Mouse (Mus musculus) brain, adult 2 months (tissue): ENCODE data around the gene Aes.
A peak's percentile ranks its signal among the peaks of the same experiment; 100 is the strongest.

Experiments
- DNase-seq: peaks from one replicate; pipeline ENCODE4 v3.0.0; 2011; ENCODE audit warnings: low read depth, low spot score

Gene Aes

DNA sequence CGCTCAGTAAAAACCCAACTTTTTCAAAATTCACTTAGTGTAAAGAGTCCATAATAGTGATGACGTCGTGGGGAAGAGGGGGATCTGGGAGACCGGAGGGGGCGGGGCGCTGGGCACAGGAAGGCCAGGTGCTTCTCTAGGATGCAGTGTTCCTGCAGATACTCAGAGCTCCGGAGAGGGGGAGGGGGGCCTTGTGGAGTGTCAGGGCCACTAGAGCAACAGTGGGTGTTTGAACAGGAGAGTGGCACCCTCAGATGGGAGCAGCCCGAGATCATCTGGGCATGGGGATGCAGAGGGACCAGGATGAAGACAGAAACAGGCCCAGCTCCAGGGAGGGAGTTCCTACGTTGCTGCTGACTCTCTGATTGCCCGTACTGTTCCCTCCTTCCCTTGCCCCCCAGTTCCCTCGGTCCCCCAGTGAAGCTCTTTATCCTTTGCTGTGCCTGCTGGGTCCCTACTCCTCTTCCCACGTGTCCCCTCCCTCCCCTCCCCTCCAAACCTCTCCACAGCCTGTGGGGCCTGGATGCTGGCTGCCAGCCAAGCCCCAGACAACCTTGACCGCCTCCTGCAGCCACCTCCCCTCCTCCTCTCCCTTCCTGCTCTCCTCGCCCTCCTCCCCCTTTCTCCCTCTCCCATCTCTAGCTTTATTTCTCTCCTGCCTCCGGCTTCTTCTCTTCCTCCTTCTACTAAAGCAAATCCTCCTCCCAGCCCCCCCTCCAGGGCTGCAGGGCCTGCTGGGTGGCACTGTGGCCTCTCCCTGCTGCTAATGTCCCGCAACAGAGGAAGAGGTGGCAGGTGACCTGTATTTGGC, 9.3 kb downstream of the Aes start:
- no peak for DNase-seq

DNA sequence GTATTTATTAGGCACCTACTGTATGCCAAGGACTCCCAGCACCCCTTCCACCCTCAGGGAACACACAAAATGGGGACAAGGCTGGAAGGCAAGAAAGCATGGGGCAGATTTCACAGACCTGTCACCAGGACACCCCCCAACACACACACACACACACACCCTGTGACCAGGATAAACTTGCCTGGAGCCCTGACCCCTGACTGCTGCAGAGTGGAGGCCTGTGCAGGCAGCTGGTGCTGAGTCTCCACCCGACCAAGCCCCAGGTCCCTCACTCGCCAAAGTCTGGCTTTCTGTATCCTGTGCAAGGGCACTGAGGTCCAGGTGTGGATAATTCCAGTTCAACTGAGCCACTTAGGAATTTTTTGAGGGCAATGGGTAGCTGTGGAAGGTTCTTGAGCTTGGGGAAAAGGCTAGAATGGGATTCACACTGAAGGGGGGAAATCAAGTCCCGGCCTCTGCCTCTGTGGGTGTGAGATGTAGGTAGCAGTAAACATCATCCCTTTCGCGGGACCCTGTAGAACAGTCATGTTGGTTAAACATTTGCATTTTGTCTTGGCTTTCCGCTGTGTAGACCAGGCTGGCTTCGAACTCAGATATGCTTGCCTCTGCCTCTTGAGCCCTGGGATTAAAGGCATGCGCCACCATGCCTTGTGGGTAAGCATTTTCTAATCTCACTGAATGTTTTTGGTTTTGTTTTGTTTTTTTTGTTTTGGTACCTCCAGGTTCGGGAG, 10.4 kb downstream of the Aes start:
- DNase-seq = no peak

DNA sequence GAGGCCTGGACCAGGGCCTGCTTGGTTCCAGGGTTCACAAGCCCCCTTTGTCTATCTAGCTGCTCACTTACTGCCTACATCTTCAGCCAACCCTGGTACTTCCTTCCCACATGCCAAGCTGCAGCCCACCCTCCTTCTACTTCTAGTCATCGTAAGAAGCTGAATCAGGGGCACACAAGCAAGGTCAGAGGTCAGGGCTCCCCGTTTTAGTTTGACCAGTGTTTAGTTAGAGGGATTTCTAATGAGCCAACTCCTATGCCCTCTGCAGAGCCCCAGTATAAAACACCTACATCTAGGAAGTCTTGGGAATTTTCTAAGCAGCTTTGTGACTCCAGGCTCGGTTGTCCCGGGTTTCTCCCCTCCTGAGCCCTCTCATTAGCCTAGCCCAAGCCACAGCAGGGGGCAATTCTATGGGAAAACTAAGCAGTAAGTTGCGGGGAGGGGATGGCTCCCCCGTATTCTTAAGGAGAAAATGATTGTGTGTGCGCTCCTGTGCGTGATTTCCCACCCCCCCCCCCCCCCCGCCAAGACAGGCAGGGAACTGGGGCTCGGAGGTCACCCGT, 11.0 kb downstream of the Aes start:
- DNase-seq = peak; percentile 52

DNA sequence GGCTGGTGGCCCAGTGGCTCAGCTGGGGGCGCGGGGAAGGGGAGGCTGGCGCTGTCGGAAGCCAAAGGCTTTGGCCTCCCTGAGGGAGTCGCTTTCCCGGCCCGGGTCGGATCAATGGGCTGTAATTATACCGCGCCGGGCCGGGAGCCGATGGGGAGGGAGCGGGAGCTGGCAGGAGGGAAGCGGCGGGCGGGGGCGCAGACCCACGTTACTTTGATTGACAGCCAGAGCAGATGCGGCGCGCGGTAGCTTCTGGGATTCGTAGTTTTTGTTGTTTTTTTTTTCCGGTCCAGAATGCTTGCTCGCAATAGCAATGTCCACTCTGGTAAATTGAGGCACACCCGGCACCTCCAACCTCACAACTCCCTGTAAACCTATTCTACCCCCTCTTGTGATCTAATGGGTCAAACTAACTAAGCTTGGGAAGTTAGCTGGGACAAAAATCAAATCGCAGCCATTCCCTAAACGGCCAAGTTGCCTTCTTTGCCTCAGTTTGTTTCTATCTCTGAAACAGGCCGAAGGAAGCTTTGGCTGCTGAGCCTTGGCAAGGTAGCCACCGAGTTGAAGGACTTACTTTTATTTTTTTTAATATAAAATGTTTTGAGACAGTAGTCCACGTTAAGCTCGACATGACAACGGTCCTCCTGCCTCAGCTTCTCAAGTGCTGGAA, 11.7 kb downstream of the Aes start:
- DNase-seq = peak; percentile 97

DNA sequence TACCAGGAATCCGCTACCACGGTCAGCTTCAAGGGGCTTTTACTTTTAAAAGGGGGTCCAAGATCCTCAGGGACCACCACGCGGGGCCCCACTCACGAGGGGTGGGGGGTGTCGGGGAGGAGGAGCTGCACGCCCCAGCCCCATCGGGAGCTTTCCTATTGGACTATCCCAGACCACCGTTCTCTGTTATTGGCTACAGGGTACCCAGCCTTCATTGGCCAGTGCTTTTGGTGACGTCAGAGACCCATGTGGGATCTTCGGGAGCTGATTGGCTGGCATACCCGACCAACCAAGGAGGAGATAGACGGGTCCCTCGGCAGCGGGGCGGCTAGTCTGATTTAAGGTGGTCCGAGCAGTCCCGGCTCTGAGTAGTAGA, 12.2 kb downstream of the Aes start:
- DNase-seq = peak; percentile 100

DNA sequence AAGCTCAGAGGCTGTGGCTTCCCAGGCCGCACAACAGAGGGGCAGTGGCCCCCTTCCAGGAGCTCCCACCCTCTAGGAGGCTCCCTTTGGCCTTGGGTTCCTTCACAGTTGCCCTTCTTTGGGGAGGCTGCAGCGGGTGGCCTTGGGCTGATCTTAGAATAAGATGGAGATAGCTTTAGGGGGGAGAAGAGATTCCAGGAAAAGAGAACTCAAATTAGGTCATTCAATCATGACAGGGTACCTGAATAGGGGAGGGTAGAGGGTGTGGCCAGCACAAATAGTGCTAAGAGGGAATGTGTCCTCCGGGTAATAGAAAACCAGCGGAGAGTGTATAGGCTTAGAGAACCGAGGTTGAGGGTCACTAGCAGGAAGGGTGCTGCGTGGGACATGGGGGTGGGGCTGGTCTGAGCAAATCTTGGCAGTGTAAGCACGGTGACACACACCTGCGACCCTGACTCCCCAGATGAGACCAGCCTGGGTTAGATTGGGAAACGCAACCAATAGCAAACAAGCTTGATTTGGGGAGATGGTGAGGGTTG, 12.9 kb downstream of the Aes start:
- DNase-seq = no peak

DNA sequence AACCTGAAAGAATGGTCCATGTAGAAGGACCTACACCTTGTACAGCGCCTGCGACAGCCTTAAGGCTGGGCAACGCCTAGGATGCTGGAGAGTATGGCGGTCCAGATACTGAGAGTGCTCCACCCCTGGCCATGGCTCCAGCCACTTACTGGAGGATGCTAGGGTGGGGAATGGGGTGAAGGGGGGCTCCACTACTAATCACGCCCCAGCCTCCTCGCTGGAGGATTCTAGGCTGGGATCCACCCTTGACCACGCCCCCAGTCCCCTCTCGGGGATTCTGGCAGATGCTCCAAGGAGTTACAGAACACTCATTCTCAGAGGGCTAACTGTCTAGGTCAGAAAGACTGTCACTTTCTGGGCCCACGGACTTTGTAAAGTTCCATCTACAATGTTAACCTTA, 13.7 kb downstream of the Aes start:
- DNase-seq = no peak

DNA sequence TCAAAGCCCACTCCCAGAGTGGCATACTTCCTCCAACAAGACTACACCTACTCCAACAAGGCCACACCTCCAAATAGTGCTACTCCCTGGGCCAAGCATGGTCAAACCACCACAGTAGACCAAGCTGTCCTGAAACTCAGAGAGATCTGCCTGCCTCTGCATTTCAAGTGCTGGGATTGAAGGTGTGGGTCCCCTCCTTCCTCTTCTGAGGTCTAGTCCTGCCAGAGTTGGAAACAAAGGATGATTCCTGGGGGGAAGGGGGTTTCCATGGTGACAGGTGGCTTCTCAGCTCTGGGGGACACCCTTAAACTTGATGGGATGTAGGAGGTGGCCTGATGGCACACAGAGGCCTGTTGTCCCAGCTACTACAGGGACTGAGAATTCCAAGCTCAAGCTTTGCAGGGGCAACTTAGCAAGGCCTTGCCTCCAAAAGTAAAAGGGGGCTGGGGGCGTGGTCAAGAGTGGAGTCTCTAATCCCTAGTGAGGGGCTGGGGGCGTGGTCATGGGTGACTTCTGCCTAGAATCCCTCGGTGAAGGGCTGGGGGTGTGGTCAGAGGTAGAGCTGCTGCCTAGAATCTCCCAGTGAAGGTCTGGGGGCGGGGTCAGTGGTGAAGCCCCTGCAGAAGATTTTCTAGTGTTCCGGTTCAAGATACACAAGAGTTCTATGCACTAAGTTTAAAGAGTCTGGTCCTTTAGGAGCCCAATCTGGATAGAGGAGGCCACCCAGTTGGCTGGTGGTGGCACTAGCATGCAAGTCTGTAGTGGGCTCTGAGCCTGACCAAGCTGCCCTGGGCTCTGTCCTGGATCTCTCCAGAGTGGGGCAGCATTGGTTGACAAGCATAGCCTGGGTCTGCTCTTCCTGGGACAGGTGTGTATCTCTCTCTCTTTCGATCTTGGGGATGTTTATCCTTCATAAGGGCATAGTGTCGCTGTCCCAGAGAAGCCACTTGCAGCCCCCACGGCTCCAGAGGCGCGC, 15.1 kb downstream of the Aes start, which contains the start of gene Tle2:
TSS of gene Tle2 (plus strand) at position 481 of the 976 bp plus-strand sequence.
- peak; percentile 67 for DNase-seq

DNA sequence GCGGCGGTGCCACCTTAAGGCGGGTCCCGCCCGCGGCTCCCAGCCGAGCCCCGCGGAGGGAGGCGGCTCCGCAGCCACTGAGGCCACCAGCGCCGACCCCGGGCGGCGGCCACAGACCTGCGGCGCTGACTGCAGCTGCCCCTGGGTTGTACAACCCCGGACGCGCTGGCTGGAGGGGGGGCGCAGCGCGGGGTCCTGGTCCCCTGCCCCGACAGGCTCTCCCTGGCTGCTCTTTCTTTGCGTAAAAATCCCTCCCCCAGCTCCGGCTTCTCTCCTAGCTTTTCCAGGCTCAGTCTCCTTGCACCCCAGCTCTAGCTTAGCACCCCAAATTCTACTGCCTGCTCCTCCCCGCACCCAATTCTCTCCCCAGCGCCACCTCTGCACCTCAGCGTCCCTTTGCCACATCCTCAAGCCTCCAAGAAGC, 15.9 kb downstream of the Aes start:
- DNase-seq = peak; percentile 63

DNA sequence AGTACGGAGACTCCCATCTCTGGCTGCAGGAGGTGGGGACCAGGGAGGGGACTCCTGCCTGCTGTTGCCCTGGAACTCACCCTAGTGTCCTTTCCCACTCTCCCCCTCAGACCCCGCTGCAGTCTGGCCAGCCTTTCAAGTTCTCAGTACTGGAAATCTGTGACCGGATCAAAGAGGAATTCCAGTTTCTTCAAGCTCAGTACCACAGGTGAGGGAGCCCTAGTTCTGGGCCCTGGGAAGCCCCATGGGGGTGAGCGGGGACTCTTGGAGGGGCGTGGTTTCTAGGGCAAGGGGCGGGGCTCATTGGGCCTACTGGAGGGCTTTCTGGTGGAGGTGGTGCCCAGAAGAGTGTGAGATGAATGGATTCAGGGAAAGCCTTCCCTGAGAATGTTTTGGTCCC, 16.4 kb downstream of the Aes start:
- no peak for DNase-seq

DNA sequence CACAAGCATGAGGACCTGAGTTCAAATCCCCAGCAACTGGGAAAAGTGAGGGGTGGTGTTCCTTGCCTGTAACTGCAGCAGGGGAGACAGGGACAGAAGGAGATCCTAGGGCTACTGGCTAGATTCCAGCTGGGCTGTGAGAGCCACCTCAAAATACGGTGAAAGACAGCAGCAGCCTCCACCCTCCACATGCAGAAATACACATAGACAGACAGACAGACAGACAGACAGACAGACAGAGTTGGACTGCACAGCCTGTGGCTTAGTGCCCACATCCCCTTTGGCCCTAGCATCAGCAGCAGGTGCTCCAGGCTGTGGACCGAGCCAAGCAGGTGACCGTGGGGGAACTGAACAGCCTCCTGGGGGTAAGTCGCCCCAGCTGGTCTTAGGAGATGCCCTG, 20.7 kb downstream of the Aes start:
- peak; percentile 64 for DNase-seq

DNA sequence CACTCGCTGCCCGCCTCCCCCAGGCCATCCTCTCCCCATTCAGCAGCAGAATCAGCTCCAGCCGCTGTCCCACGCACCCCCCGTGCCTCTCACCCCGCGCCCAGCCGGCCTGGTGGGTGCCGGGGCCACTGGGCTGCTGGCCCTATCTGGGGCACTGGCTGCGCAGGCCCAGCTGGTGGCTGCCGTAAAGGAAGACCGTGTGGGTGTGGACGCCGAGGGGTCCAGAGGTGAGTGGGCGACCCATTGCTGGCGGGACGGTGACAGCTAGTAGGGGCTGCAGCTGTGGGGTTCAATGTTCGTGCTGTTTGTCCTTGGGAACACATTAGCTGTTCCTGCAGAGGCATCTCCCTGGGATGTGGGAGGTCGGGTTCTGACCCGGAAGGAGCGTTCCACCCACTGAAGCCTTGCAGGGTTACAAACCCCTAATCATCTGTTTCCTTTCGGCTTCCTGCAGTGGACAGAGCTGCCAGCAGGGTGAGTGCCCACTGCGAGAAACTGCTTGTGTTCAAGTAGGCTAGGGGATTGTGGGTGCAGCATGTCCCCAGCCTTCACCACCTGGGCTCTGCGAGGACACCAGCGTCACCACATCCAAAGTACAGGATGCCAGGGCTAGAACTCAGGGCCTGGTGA, 21.3 kb downstream of the Aes start:
- no peak for DNase-seq

DNA sequence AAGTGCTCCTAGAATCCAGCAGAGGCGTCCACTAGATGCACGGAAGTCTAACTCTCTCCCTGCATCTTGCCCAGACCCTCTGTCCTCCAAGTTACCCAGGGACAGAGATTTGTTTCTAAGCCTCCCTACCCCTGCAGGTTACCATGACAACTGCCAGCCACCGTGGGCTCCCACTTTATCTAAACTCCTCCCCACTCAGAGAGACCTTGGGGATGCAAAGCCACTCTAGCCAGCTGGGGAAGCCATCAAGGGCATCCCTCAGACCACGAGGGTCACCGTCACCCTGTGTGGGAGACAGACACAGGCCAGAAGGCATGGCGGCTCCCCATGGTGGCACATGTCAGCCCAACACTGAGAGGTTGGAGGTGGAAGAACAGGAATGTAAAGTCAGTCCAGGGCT, 24.1 kb downstream of the Aes start:
- no peak for DNase-seq

DNA sequence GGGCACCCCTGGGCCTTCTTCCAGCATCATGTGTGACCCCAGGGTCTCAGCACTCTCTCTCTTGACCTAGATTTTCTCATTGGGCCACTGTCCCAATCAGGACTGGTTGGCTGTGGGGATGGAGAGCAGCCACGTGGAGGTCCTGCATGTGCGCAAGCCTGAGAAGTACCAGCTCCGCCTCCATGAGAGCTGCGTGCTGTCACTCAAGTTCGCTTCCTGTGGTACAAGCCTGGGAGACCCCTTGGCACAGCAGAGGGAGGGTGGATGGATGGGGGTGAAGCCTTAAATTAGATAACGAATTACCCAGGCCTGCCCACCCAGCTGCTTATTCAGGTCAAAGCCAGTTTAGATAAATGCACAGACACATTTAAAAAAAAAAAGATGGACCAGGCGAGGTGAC, 29.5 kb downstream of the Aes start:
- no peak for DNase-seq

DNA sequence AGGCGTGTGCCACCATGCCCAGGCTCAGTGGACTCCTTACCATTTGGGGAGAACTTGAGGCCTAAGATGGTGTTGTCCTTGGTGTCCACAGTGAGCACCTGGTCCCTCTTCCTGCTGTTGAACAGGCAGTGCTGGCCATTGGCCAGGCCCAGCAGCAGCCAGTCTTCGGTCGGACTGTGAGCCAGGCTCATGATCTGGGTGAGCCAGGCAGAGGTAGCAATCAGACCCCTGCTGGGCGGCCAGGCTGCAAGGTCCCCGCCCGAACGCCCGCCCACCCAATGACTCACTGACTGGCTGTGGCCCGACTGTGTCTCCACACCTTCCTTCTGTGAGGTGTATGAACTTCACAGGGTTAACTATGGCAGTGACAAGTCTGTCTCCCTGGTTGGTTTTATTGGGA, 32.6 kb downstream of the Aes start:
- DNase-seq = peak; percentile 53

DNA sequence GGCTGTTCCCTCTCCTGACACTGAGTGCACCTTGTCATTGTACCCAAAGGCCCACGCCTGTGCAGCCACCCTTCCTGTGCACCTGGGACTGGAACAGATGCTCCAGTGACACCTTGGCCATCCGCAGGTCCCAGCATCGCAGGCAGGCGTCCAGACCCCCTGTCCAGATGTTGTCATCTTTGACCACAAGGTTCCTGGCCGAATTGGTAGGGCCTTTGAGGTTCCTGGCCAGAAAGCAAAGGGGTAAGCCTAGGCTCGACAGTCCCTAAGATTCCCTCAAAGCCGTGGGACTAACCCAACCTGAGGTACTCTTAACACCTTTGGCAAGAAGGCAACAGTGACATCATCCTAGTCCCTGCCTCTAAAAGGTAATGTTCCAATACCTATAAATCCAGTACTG, 33.3 kb downstream of the Aes start:
- no peak for DNase-seq

DNA sequence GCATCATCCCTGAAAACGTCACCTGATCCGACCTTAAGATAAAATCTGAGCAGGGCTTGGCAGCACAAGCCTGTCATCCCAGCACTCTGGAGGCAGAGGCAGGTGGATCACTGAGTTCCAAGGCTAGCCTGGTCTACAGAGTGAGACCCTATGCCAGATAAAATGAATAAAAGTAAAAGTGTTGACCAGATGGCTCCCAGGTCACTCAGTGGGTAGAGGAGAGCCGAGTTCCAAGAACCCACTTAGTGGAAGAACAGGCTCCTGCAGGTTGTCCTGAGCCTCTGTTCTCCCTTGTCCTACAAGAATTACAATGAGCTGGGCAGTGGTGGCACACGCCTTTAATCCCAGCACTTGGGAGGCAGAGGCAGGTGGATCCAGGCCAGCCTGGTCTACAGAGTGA, 33.9 kb downstream of the Aes start:
- no peak for DNase-seq

DNA sequence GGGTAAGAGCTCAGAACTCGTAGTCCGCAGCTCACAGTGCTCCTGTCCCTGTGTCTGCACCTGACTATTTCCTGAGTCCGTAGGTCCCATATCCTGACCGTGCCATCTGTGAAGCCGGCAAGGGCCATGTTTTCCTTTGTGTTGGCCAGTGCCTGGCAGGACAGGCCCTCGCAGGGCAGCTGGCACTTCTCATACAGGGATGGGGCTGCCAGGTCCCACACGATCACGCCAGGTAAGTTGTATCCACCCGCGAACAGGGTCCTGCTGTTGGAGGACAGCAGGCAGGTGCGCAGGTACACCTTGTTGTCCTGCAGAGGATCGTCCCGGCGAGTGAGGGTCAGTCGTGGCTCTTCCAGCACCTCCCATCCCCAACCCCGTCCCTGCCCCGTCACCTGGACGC, 34.6 kb downstream of the Aes start:
- peak; percentile 69 for DNase-seq

DNA sequence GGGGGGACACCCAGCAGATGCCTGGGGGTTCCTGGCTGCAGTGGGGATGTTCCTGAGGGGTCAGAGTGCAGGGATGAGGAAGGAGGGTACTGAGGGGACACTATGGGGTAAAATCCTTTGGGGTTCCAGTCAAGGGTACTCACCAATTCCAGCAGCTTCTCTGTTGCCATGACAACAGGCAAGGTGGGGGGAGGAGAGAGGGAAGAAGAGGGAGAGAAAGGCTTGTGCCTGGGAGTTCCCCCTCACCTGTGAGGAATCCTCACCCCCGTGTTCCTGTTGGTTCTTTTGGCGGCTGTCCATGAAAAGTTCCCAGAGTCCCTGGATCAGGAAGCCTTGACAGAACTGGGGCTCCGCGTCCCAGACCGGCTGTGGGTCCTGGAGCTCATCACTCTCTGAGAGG, 36.3 kb downstream of the Aes start:
- peak; percentile 43 for DNase-seq

DNA sequence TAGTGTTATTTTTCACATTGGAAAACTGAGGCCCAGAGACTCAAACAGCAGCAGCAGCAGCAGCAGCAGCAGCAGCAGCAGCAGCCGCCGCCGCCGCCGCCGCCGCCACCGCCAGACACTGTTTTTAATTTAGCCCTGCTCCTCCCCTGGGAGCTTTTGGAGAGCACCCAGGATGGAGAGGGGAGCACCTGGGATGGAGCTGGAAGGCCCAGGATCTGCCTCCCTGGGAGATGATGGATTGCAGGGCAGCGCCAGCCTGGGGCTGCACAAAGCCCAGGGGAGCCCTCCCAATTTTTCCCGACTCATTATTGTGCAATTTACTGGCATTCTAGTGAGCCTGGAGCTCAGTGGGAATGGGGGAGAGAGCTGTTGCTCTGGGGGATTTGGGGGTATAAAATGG, 37.3 kb downstream of the Aes start:
- DNase-seq = peak; percentile 65
